Mouse (Mus musculus) v-Abl transformed pro-B cells (cell line): Measurements from ENCODE around the gene Olfr1269.

ENCODE experiments used
- in situ Hi-C, 2 experiments: fragments of 400-800 bp; cut with MboI; formaldehyde crosslinking; loops; one replicate each; pipeline ENCODE4 v1.15.1; 2025; ENCODE audit not compliant: unreplicated experiment in 2 of 2

The Olfr1269 gene

DNA sequence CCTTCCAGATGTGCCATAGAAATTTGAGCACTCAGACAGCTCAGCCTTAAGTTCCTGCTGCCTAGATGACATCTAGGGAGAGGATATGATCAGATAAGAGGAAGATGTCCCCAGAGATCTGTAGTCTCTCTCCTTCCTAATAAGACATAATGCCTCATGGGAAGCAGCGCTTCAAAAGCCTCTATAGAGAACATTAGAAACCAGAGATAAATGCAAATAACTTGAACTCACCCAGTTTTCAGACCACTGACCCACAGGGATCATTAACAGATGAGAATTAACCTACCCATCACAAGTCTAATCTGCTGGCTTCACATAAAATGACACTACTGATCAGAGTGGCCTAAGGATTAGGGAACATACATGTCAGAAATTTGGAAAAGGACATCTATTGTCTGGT, at the start of gene Olfr1269:
Gene Olfr1269, minus strand, starts transcription at position 101 of the 400 bp plus-strand sequence.
- in situ Hi-C loops = no loop called here

DNA sequence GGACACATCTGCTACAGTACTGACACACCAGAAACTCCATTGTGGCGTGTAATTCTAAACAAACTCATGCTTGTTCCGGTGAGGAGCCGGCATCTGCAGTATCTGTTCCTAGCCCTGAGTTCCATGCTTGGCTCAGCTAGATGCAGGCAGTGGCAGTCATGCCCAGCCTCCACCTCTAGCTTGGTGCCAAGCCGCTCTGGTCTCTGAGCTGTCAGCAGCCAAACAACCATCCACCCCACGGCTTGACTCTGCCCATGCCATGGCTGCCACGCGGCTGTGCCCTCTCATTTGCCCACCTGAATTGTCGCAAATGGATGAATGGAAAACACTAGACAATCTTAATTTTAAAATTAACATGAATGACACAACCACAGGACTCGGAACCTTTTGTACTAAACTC, 32.7 kb upstream of the Olfr1269 start:
- in situ Hi-C loops = no loop called here

DNA sequence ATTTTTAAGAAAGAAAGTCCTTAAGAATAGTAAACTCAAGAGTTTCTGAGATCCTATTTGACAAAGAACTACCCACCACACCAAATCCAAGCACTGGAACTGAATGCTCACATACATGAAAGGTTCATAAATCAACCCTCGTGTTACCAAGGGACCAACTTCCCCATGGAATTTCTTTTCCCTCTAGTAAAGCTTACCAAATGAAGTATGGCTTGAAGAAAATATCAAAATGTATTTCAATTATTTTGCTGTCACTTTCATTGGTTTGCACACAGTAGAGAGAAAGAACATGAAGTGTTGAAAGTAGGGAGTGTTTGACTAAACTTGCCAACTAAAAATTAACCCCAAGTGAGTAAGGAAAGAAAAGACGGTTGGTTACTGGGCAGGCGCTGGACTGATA, 31.8 kb upstream of the Olfr1269 start, which contains the start of gene Olfr1270:
Gene Olfr1270, minus strand, starts transcription at position 101 of the 400 bp plus-strand sequence.
- in situ Hi-C loops = no loop called here

DNA sequence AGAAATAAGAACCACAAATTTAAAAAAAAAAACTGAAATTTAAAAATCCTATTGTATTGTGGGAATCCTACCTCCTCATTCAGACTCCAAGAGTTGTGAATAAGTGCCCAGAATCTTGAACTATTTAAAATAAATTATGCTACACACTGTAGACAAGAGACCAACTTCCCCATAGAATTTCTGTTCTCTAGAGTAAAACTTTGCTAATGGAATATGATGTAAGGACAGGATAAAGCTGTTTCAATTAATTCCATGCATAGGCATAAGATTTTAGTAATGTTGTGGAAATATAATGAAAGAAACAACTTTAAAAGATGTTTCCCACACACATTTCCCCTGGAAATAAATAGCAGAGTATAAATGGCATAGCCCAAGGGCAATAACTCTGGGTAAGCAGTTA, 21.0 kb upstream of the Olfr1269 start, which contains the start of gene Olfr32:
Gene Olfr32, minus strand, starts transcription at position 101 of the 400 bp plus-strand sequence.
- in situ Hi-C loops = no loop called here

DNA sequence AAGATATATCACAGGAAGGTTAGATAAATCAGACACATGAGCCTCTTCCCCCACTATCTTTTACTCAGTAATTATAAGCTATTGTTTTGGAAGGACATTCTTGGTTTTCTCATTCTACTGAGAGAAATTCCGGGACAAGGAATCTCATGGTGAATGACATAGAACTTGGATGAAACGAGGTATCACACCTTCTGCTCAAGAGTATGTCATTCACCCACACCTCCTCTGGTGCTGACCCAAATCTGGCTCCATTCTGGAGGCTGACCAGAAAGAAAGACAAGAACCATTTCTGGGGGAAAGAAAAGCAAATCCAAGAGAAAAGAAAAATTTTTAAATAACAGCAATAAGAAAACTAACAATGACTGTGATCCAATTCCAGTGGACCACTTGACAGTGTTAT, 51.1 kb downstream of the Olfr1269 start:
- in situ Hi-C loops = no loop called here
